Mouse (Mus musculus) testis, adult 2 months (tissue): ENCODE measurements around the gene Gorasp1.

Experiments used
- CTCF ChIP-seq: fragments of 200-500 bp; IDR thresholded peaks from 2 replicates; pipeline ENCODE4 v1.5.1; 2012; ENCODE audit warnings: low read depth, mild to moderate bottlenecking, inconsistent platforms, low read length, moderate library complexity; ENCODE audit not compliant: control insufficient read depth, insufficient read depth, insufficient replicate concordance
- POLR2A ChIP-seq: fragments of 200-500 bp; IDR thresholded peaks from 2 replicates; pipeline ENCODE4 v1.6.1; 2012; ENCODE audit warnings: low read depth, mild to moderate bottlenecking, inconsistent platforms, low read length, moderate library complexity; ENCODE audit not compliant: control insufficient read depth

DNA sequence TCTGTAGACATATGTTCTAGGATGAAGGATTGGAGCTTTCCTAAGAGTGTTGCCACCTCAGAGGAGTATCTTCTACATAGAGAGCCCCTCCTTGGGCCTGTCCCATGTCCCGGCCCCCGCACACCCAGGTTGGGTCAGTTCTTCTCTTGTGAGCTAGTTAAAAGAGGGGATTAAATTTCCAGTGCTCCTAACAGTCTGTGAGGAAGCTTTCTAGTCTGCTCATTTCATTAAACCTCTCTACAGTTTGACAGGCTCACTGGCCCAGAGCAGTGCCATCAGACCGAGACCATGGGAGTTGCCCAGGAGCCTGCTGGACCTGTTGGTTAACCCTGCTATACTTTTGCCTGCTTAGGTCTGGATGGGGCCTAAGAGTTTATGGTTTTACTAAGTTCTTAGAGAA lies 28.7 kb downstream of the Gorasp1 start:
- no peak for TF ChIP-seq CTCF
- TF ChIP-seq POLR2A, result no peak
